Mouse (Mus musculus) hindbrain, embryonic 12.5 days (tissue): Measurements from ENCODE around the gene Thy1. TPM values are rescaled to one million over a fixed set of nuclear protein-coding genes. Genes with fewer than 3 reads are reported as not detected.

Experiments used
- ATAC-seq: fragments of 200-750 bp; cut with Nextera tagmentation; 2 replicates; pipeline ENCODE4 v1.8.0; 2017; ENCODE audit warnings: moderate TSS enrichment; ENCODE audit not compliant: low FRiP score
- H3K27ac ChIP-seq: fragments of 300-500 bp; sonication (generic); 2 replicates; pipeline ENCODE4 v1.5.1; 2016; ENCODE audit warnings: mild to moderate bottlenecking
- H3K27me3 ChIP-seq: fragments of 300-500 bp; sonication (generic); 2 replicates; pipeline ENCODE4 v1.6.1; 2016; ENCODE audit warnings: mild to moderate bottlenecking
- H3K36me3 ChIP-seq: fragments of 300-500 bp; sonication (generic); 2 replicates; pipeline ENCODE4 v1.6.1; 2016; ENCODE audit warnings: mild to moderate bottlenecking
- H3K4me1 ChIP-seq: fragments of 300-500 bp; sonication (generic); 2 replicates; pipeline ENCODE4 v1.6.1; 2016
- H3K4me2 ChIP-seq: fragments of 300-500 bp; sonication (generic); replicated peaks from 2 replicates; pipeline ENCODE4 v1.6.1; 2016; ENCODE audit warnings: mild to moderate bottlenecking
- H3K4me3 ChIP-seq: fragments of 300-500 bp; sonication (generic); 2 replicates; pipeline ENCODE4 v1.5.1; 2016; ENCODE audit warnings: mild to moderate bottlenecking
- H3K9ac ChIP-seq: fragments of 300-500 bp; sonication (generic); 2 replicates; pipeline ENCODE4 v1.6.1; 2016; ENCODE audit warnings: mild to moderate bottlenecking, moderate library complexity
- H3K9me3 ChIP-seq: fragments of 300-500 bp; sonication (generic); replicated peaks from 2 replicates; pipeline ENCODE4 v1.6.1; 2016; ENCODE audit warnings: mild to moderate bottlenecking
- WGBS: fragments of 180-500 bp; shearing (Covaris S2); methylation state at CpG from one replicate; pipeline ENCODE4 v1.1.7; 2016; 5-methylcytosine and 5-hydroxymethylcytosine counted together
- polyA plus RNA-seq: library from polyadenylated mRNA; unstranded; fragments of >200 nt; fragmentation: Nextera tagmentation; extraction: Ambion mirVana; gene quantifications from 2 replicates; pipeline ENCODE4 v1.2.1, GENCODE M21; 2016

The Thy1 gene
- polyA plus RNA-seq, 1 experiment from 2014 or later, result not detected

- H3K9ac ChIP-seq, result peak overlapping the region; percentile 32
- 19% methylated on average over 11 of the region's 11 CpGs for WGBS
- H3K27ac ChIP-seq, result peak overlapping the region; percentile 74
- H3K4me1 ChIP-seq, result peaks cover 44% of the 10 kb centered on the region
- H3K36me3 ChIP-seq, result no peaks in the 10 kb centered on the region
- H3K27me3 ChIP-seq, result no peaks in the 10 kb centered on the region; the same call in 1 of the 2 replicates
- H3K9me3 ChIP-seq, result no peaks in the 10 kb centered on the region
- peak; percentile 66 for ATAC-seq
- H3K4me3 ChIP-seq, result no peak overlapping the region
- peak overlapping the region; percentile 35 for H3K4me2 ChIP-seq
Observed at GRCm38 (mm10) chr9:44071914-44072598, 28.9 kb downstream of the Thy1 start.

DNA sequence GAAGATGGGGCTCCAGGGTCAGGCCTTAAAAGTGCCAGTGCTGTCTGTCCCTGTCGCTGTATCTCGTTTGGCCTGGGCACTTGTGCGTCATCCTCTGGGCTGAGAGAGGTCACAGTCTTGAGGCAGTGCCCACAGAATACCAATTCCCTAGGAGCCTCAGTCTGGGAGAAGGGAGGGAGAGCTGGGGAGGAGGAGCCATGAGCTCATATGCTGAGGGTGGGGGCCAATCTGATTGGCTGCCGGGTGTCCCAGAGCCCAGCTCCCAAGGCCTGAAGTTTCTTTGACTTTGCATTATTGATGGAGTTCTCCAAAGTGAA lies 29.4 kb downstream of the Thy1 start:
- Histone ChIP-seq H3K4me3 (no peak overlapping the region), H3K27me3 (peaks cover 2% of the 10 kb centered on the region; the same call in 1 of the 2 replicates), H3K9me3 (no peaks in the 10 kb centered on the region), H3K36me3 (no peaks in the 10 kb centered on the region), H3K4me1 (peaks cover 42% of the 10 kb centered on the region), H3K27ac (peak overlapping the region; percentile 74), H3K4me2 (peak overlapping the region; percentile 35), H3K9ac (no peak overlapping the region)
- ATAC-seq, result peak; percentile 51
- WGBS, result 15% methylated on average over 4 of the region's 4 CpGs

DNA sequence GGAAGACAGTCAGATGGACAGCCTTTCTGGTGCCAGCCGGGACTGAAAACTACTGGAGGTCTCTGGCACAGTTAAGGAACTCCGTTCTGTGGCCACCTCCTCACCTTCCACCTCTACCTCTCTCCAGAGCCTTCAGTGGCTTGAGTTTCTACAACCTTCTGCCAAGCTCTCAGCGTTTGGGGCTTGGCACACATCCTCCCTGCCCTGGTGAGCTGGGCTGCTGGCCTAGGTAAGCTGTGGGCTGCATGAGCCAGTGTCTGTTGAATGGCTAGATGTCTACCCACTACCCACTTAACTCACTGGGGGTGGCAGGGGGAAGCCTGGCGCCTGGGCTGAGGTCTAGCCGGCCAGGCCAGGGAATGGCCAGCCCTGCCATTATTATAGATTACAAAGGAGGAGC lies 29.9 kb downstream of the Thy1 start:
- Histone ChIP-seq H3K4me2 (peak overlapping the region; percentile 21), H3K9me3 (no peaks in the 10 kb centered on the region), H3K4me1 (peaks cover 42% of the 10 kb centered on the region), H3K27me3 (peaks cover 6% of the 10 kb centered on the region; the same call in 1 of the 2 replicates), H3K36me3 (no peaks in the 10 kb centered on the region), H3K27ac (peak overlapping the region; percentile 74), H3K9ac (no peak overlapping the region), H3K4me3 (no peak overlapping the region)
- no peak for ATAC-seq
- 34% methylated on average over 5 of the region's 5 CpGs for WGBS

- H3K9ac ChIP-seq, result no peak overlapping the region
- peaks cover 44% of the 10 kb centered on the region for H3K4me1 ChIP-seq
- no peaks in the 10 kb centered on the region for H3K36me3 ChIP-seq
- no peak for ATAC-seq
- WGBS, result 57% methylated on average over 9 of the region's 9 CpGs
- H3K27ac ChIP-seq, result no peak overlapping the region
- H3K4me2 ChIP-seq, result no peak overlapping the region
- peaks cover 6% of the 10 kb centered on the region; the same call in 1 of the 2 replicates for H3K27me3 ChIP-seq
- no peak overlapping the region for H3K4me3 ChIP-seq
- no peaks in the 10 kb centered on the region for H3K9me3 ChIP-seq
Observed at GRCm38 (mm10) chr9:44074395-44075275, 31.5 kb downstream of the Thy1 start.

GRCm38 (mm10) chr9:44075276-44075995 lies 32.3 kb downstream of the Thy1 start:
- Histone ChIP-seq H3K27ac (no peak overlapping the region), H3K4me1 (peaks cover 41% of the 10 kb centered on the region), H3K36me3 (no peaks in the 10 kb centered on the region), H3K9ac (no peak overlapping the region), H3K4me3 (no peak overlapping the region), H3K4me2 (no peak overlapping the region), H3K9me3 (no peaks in the 10 kb centered on the region), H3K27me3 (peaks cover 6% of the 10 kb centered on the region; the same call in 1 of the 2 replicates)
- WGBS, result 67% methylated on average over 24 of the region's 24 CpGs
- ATAC-seq, result no peak

GRCm38 (mm10) chr9:44075996-44076763 lies 33.0 kb downstream of the Thy1 start:
- H3K36me3 ChIP-seq, result no peaks in the 10 kb centered on the region
- H3K9ac ChIP-seq, result no peak overlapping the region
- H3K4me1 ChIP-seq, result peaks cover 34% of the 10 kb centered on the region
- H3K27me3 ChIP-seq, result peaks cover 9% of the 10 kb centered on the region; the same call in 1 of the 2 replicates
- no peak overlapping the region for H3K4me3 ChIP-seq
- H3K4me2 ChIP-seq, result no peak overlapping the region
- no peaks in the 10 kb centered on the region for H3K9me3 ChIP-seq
- H3K27ac ChIP-seq, result no peak overlapping the region
- 63% methylated on average over 16 of the region's 16 CpGs for WGBS
- no peak for ATAC-seq

GRCm38 (mm10) chr9:44076764-44077120 lies 33.6 kb downstream of the Thy1 start:
- Histone ChIP-seq H3K4me1 (peaks cover 29% of the 10 kb centered on the region), H3K4me3 (no peak overlapping the region), H3K9me3 (no peaks in the 10 kb centered on the region), H3K27ac (no peak overlapping the region), H3K36me3 (no peaks in the 10 kb centered on the region), H3K9ac (no peak overlapping the region), H3K27me3 (peaks cover 9% of the 10 kb centered on the region; the same call in 1 of the 2 replicates), H3K4me2 (no peak overlapping the region)
- 19% methylated on average over 5 of the region's 5 CpGs for WGBS
- ATAC-seq, result no peak; the same call in 1 of the 2 replicates

GRCm38 (mm10) chr9:44077266-44077910 lies 34.2 kb downstream of the Thy1 start:
- no peak for ATAC-seq
- H3K4me2 ChIP-seq, result no peak overlapping the region
- peaks cover 23% of the 10 kb centered on the region for H3K4me1 ChIP-seq
- no peak overlapping the region for H3K4me3 ChIP-seq
- H3K9me3 ChIP-seq, result no peaks in the 10 kb centered on the region
- WGBS, result 87% methylated on average over 11 of the region's 11 CpGs
- H3K27me3 ChIP-seq, result peaks cover 14% of the 10 kb centered on the region; the same call in 1 of the 2 replicates
- H3K9ac ChIP-seq, result no peak overlapping the region
- H3K36me3 ChIP-seq, result no peaks in the 10 kb centered on the region
- no peak overlapping the region for H3K27ac ChIP-seq

DNA sequence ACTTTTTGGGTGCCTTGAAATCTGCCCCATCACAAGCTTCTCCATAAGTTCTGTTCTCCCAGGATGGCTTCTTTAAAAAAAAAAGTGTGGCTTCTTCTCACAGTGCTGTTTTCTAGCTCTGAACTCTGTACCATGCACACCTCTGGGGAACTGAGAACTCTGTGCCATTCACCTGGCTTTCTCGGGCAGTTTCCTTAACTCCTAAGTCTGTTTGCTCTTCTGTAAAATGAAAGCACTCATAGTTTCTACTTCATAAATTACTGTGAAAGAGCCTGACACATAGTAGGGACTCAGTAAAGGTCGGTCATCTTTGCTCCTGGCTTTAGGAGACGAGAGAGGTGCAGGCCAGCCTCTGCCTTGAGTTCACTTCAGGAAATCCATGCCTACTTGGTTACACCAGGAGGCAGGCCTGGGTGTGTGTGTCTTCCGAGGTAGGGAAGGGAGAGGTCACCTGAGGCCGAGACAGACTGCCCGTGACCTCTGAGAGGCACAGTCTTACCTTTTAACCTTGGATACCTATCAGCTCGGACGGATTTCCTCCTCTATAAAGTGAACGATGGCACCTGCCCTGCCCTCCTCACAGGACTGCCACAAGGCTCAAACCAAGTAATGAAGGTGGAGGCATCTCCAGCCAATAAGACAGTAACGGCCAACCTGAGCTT lies 35.1 kb downstream of the Thy1 start:
- 84% methylated on average over 10 of the region's 10 CpGs for WGBS
- Histone ChIP-seq H3K4me2 (no peak overlapping the region), H3K4me1 (peaks cover 14% of the 10 kb centered on the region), H3K36me3 (no peaks in the 10 kb centered on the region), H3K9me3 (no peaks in the 10 kb centered on the region), H3K27ac (no peak overlapping the region), H3K27me3 (peaks cover 21% of the 10 kb centered on the region), H3K4me3 (no peak overlapping the region), H3K9ac (no peak overlapping the region)
- ATAC-seq, result no peak

GRCm38 (mm10) chr9:44078955-44079756 lies 36.0 kb downstream of the Thy1 start:
- H3K4me1 ChIP-seq, result peaks cover 19% of the 10 kb centered on the region
- 45% methylated on average over 16 of the region's 16 CpGs for WGBS
- 0 out of 2 replicates have a peak, but pooled peaks have one; percentile 38 for ATAC-seq
- H3K9me3 ChIP-seq, result no peaks in the 10 kb centered on the region
- H3K36me3 ChIP-seq, result no peaks in the 10 kb centered on the region
- H3K27me3 ChIP-seq, result peaks cover 30% of the 10 kb centered on the region
- H3K4me2 ChIP-seq, result no peak overlapping the region
- no peak overlapping the region for H3K27ac ChIP-seq
- H3K9ac ChIP-seq, result no peak overlapping the region
- no peak overlapping the region for H3K4me3 ChIP-seq
